In the genomic region with DNA sequence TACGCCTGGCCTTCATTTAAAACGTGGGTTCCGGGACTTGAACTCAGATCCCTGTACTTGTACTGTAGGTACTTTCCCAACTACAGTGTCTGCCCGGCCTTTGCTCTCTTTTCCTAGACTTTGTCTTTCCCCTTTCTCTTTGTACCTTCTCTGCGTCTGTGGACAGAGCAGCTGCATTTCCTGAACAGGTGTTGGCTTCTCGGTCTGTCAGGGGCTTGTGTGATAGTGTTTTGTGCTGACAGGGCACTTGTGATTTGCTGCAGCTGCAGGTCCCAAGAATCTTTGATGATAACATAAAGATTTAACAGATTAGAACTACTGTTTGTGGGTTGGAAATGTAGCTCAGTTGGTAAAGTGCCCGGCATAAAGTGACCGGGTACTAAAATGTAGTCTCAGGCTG, we compare ENCODE assay signal across 38 mouse cellular contexts. TPM values are rescaled to one million over a fixed set of nuclear protein-coding genes. Genes with fewer than 3 reads are reported as not detected.
DNase-seq lines count a peak whose midpoint lies in the region; ATAC-seq and TF ChIP-seq lines count a peak whose summit lies in the region.
"Had no signal": no experiment of that assay in that cellular context is flagged by ENCODE, and none has a peak within 500 bp of the region (broad histone marks: within the 10 kb centered on the region; RNA-seq: fewer than 3 reads in every experiment).

No protein-coding gene starts in this region.

- intact Hi-C loops in heart, postnatal 10 days (cut with DNase I): no loop called here

- WGBS in heart, embryonic 15.5 days: 68% methylated on average over 8 of the region's 8 CpGs
- 24% methylated on average over 8 of the region's 8 CpGs for WGBS in thymus, adult 2 months

- H3K27me3 ChIP-seq in heart, embryonic 15.5 days: no peaks in the 10 kb centered on the region
- no peaks in the 10 kb centered on the region for H3K27me3 ChIP-seq in thymus, adult 2 months (ENCODE audit: control insufficient read depth, insufficient read depth, low read length)
- H3K27me3 ChIP-seq: hindbrain, embryonic 13.5 days; limb, embryonic 12.5 days; liver, embryonic 15.5 days; lung, embryonic 15.5 days; neural tube, embryonic 15.5 days had no signal

- no peak overlapping the region for H3K9ac ChIP-seq in heart, embryonic 15.5 days
- no peak overlapping the region for H3K9ac ChIP-seq in ES-E14 (ENCODE audit: insufficient read depth, low read depth, low read length, poor library complexity, severe bottlenecking)
- H3K9ac ChIP-seq: forebrain, postnatal 0 days; hindbrain, embryonic 13.5 days; limb, embryonic 12.5 days; liver, embryonic 15.5 days; lung, embryonic 15.5 days; neural tube, embryonic 15.5 days had no signal

- no peak overlapping the region for H3K4me3 ChIP-seq in heart, embryonic 15.5 days
- no peak overlapping the region for H3K4me3 ChIP-seq in ES-E14 (ENCODE audit: insufficient read depth in 1 of 2, low read depth in 1 of 2, low read length in 2 of 2, poor library complexity in 1 of 2, severe bottlenecking in 1 of 2)
- no peak overlapping the region for H3K4me3 ChIP-seq in thymus, adult 2 months (ENCODE audit: control insufficient read depth, insufficient read depth, low read length)
- H3K4me3 ChIP-seq: erythroblast, embryonic 14.5 days; hindbrain, embryonic 13.5 days; limb, embryonic 12.5 days; liver, embryonic 15.5 days; lung, embryonic 15.5 days; neural tube, embryonic 15.5 days had no signal

- TF ChIP-seq POLR2A in thymus, adult 2 months (IDR thresholded peaks at IDR 0.05; ENCODE audit: control insufficient read depth, extremely low read depth, insufficient read depth, low read length, poor library complexity): no peak

- H3K27ac ChIP-seq in heart, embryonic 15.5 days: peak overlapping the region; percentile 32; the same call in 1 of the 2 replicates
- no peak overlapping the region for H3K27ac ChIP-seq in ES-E14 (ENCODE audit: insufficient read depth, low read depth, low read length, poor library complexity, severe bottlenecking)
- peak overlapping the region; percentile 16; the same call in 1 of the 2 replicates for H3K27ac ChIP-seq in thymus, adult 2 months (ENCODE audit: control insufficient read depth, insufficient read depth, low read length)
- H3K27ac ChIP-seq: hindbrain, embryonic 13.5 days; limb, embryonic 12.5 days; liver, embryonic 15.5 days; lung, embryonic 15.5 days; neural tube, embryonic 15.5 days; stomach, postnatal 0 days had no signal

- no peaks in the 10 kb centered on the region for H3K9me3 ChIP-seq in heart, embryonic 15.5 days (replicated peaks)
- no peaks in the 10 kb centered on the region for H3K9me3 ChIP-seq in ES-E14 (ENCODE audit: control insufficient read depth, insufficient read depth, low read depth, low read length)
- H3K9me3 ChIP-seq: hindbrain, embryonic 13.5 days; liver, embryonic 15.5 days; lung, embryonic 15.5 days; neural tube, embryonic 15.5 days had no signal

- in situ Hi-C loops in ES-E14 (cut with MboI; ENCODE audit: low sequenced_read_pairs in 2 of 2, unreplicated experiment in 2 of 2): no loop called here

- 0 out of 2 replicates have a peak, but pooled peaks cover 4% of the 10 kb centered on the region for H3K4me1 ChIP-seq in heart, embryonic 15.5 days (replicated peaks)
- peaks cover 6 to 7% of the 10 kb centered on the region in 2 experiments; a peak in 2 of 4 replicates for H3K4me1 ChIP-seq in ES-E14 (ENCODE audit: control insufficient read depth in 2 of 2, insufficient read depth in 2 of 2, low read length in 2 of 2, poor library complexity in 1 of 2)
- H3K4me1 ChIP-seq in thymus, adult 2 months (replicated peaks; ENCODE audit: control insufficient read depth, insufficient read depth, low read length): peaks cover 16% of the 10 kb centered on the region
- H3K4me1 ChIP-seq: limb, embryonic 12.5 days; lung, embryonic 15.5 days; neural tube, embryonic 15.5 days had no signal

- ATAC-seq in heart, embryonic 15.5 days (replicated peaks; ENCODE audit: insufficient number of reproducible peaks, insufficient read depth, low FRiP score, low read depth): no peak
- ATAC-seq: activated CD4-positive, CD25-positive, alpha-beta regulatory T cell, adult 4 months; forebrain, postnatal 0 days; intestine, postnatal 0 days had no signal

- DNase-seq in heart, postnatal 10 days: no peak
- no peak for DNase-seq in ES-E14 (ENCODE audit: low read depth, low spot score)
- DNase-seq in thymus, adult 2 months: peak; percentile 56
- peak; percentile 40 to 68 for DNase-seq in thymus, postnatal 36 days
- DNase-seq in B cell, adult 2 months: no peak
- DNase-seq in layer of hippocampus, adult 8-10 months (ENCODE audit: low spot score in 2 of 2): no peak
- DNase-seq: adrenal gland, adult 8-10 months; cerebellum, adult 2 months; cerebellum, postnatal 14 days; forebrain, postnatal 0 days; heart, postnatal 4 days; kidney, adult 9 months; kidney, postnatal 10 days; layer of hippocampus, adult 9-11 months; retina, postnatal 1 day; right cerebral cortex, postnatal 14 days; spleen, adult 18-20 months had no signal

- H3K36me3 ChIP-seq in heart, embryonic 15.5 days: peaks cover 18% of the 10 kb centered on the region; the same call in 1 of the 2 replicates
- H3K36me3 ChIP-seq in ES-E14 (ENCODE audit: control insufficient read depth, insufficient read depth, low read length, poor library complexity, severe bottlenecking): peaks cover 16% of the 10 kb centered on the region; the same call in 1 of the 2 replicates
- H3K36me3 ChIP-seq in thymus, adult 2 months (ENCODE audit: control insufficient read depth, insufficient read depth, low read length): no peaks in the 10 kb centered on the region

- no peak for TF ChIP-seq CTCF in thymus, adult 2 months (IDR thresholded peaks at IDR 0.05; ENCODE audit: borderline replicate concordance, control insufficient read depth, extremely low read depth, insufficient read depth, low read length, poor library complexity)

- no peak overlapping the region for H3K4me2 ChIP-seq in heart, embryonic 15.5 days
- H3K4me2 ChIP-seq: hindbrain, embryonic 13.5 days; limb, embryonic 12.5 days; liver, embryonic 15.5 days; lung, embryonic 15.5 days; midbrain, embryonic 11.5 days; neural tube, embryonic 15.5 days had no signal

TF ChIP-seq in ES-E14, 5 proteins besides CTCF, POLR2A, EP300 and RAD21:
- TF ChIP-seq ZC3H11A (IDR thresholded peaks at IDR 0.05; ENCODE audit: borderline replicate concordance, low read depth, low read length) (no peak), MAFK (IDR thresholded peaks at IDR 0.05; ENCODE audit: insufficient read depth, low read depth, low read length) (peak; percentile 71)

RNA-seq across cellular contexts. Expression of a gene that starts 36.3 kb away (rescaled TPM):
- 1.2 and 14.3 TPM in 2 replicates for polyA plus RNA-seq in heart, embryonic 15.5 days (2015; fragmentation: Nextera tagmentation; extraction: Ambion mirVana)
- total RNA-seq in heart, postnatal 10 days (2021): under 1 TPM; 0.12 to 0.37 TPM
- total RNA-seq in ES-E14 (2012; rRNA removed): 0.05 TPM in 1 of 2 replicates, not detected in the other
- polyA plus RNA-seq in thymus, adult 2 months (2012; rRNA removed): 19.4 and 28.3 TPM in 2 replicates
- not detected for total RNA-seq in layer of hippocampus, adult 8-10 months (2022)
- total RNA-seq: adrenal gland, adult 8-10 months; adrenal gland, postnatal 4 days; forebrain, postnatal 0 days; gastrocnemius, adult 8-10 months; gastrocnemius, postnatal 4 days; left cerebral cortex, adult 18-20 months; left cerebral cortex, postnatal 14 days; liver, adult 2 months; megakaryocyte, adult 5-6 weeks had no signal
- polyA plus RNA-seq: cerebellum, adult 2 months; cortical plate, adult 2 months; erythroblast, embryonic 14.5 days; forebrain, embryonic 11.5 days; intestine, postnatal 0 days; large intestine, adult 2 months; limb, embryonic 12.5 days; liver, adult 2 months; liver, embryonic 15.5 days had no signal

Comparison
In these comparisons a context has a peak if more than half of its experiments do, and no peak if none do; other contexts are left out.
1. DNase-seq: peak in thymus, adult 2 months (single experiment) and thymus, postnatal 36 days (2 of 2); none in heart, postnatal 10 days (0 of 2), ES-E14 (single experiment), B cell, adult 2 months (0 of 2) and layer of hippocampus, adult 8-10 months (0 of 2).